Mouse (Mus musculus) heart, embryonic 14.5 days (tissue): ENCODE measurements around the gene Lce1i. TPM values are rescaled to one million over a fixed set of nuclear protein-coding genes. Genes with fewer than 3 reads are reported as not detected.
"Not testable (repeated sequence)": the region's sequence is repeated elsewhere in the genome, so short reads cannot be mapped to it uniquely, and the experiment has no call there.

Experiments
- ATAC-seq: fragments of 200-750 bp; cut with Nextera tagmentation; 2 replicates; pipeline ENCODE4 v1.8.0; 2017; ENCODE audit warnings: low read depth, moderate TSS enrichment; ENCODE audit not compliant: insufficient number of reproducible peaks, insufficient read depth, low FRiP score
- H3K27ac ChIP-seq, 2 experiments: fragments of 200-500 bp in 1 of 2; fragments of 300-500 bp in 1 of 2; sonication (generic) in 1 of 2; replicated peaks in 1 of 2; 2 replicates each; pipeline ENCODE4 v1.5.1; 2012 to 2014; ENCODE audit warnings: low read depth in 2 of 2, low read length in 2 of 2, control low read depth in 1 of 2, mild to moderate bottlenecking in 1 of 2, mixed read lengths in 1 of 2; ENCODE audit not compliant: control insufficient read depth in 1 of 2, insufficient read depth in 1 of 2
- H3K27me3 ChIP-seq: fragments of 300-500 bp; sonication (generic); 2 replicates; pipeline ENCODE4 v1.6.1; 2014; ENCODE audit warnings: mild to moderate bottlenecking, low read length, control low read depth; ENCODE audit not compliant: control insufficient read depth, insufficient read depth
- H3K36me3 ChIP-seq: fragments of 300-500 bp; sonication (generic); 2 replicates; pipeline ENCODE4 v1.6.1; 2014; ENCODE audit warnings: mild to moderate bottlenecking, control low read depth, low read length, mixed read lengths; ENCODE audit not compliant: control insufficient read depth, insufficient read depth
- H3K4me1 ChIP-seq, 2 experiments: fragments of 200-500 bp in 1 of 2; fragments of 300-500 bp in 1 of 2; sonication (generic) in 1 of 2; 2 replicates each; pipeline ENCODE4 v1.6.1; 2012 to 2014; ENCODE audit warnings: low read length in 2 of 2, control low read depth in 1 of 2, mixed read lengths in 1 of 2; ENCODE audit not compliant: control insufficient read depth in 2 of 2, insufficient read depth in 2 of 2
- H3K4me2 ChIP-seq: fragments of 300-500 bp; sonication (generic); 2 replicates; pipeline ENCODE4 v1.6.1; 2014; ENCODE audit warnings: mild to moderate bottlenecking, low read length
- H3K4me3 ChIP-seq, 2 experiments: fragments of 200-500 bp in 1 of 2; fragments of 300-500 bp in 1 of 2; sonication (generic) in 1 of 2; 2 replicates each; pipeline ENCODE4 v1.5.1; 2012 to 2014; ENCODE audit warnings: low read length in 2 of 2, mild to moderate bottlenecking in 2 of 2, control low read depth in 1 of 2, low read depth in 1 of 2, moderate library complexity in 1 of 2; ENCODE audit not compliant: control insufficient read depth in 1 of 2, insufficient read depth in 1 of 2
- H3K9ac ChIP-seq: fragments of 300-500 bp; sonication (generic); 2 replicates; pipeline ENCODE4 v1.6.1; 2014; ENCODE audit warnings: mild to moderate bottlenecking, low read length
- H3K9me3 ChIP-seq: fragments of 300-500 bp; sonication (generic); 2 replicates; pipeline ENCODE4 v1.6.1; 2016; ENCODE audit warnings: low read length, control low read depth; ENCODE audit not compliant: control insufficient read depth
- WGBS: fragments of 180-500 bp; shearing (Covaris S2); extraction: QIAGEN DNeasy Blood & Tissue Kit; methylation state at CpG from one replicate; pipeline ENCODE4 v1.1.7; 2014; 5-methylcytosine and 5-hydroxymethylcytosine counted together
- polyA plus RNA-seq: library from polyadenylated mRNA; unstranded; fragments of >200 nt; fragmentation: Nextera tagmentation; extraction: Ambion mirVana; gene quantifications from 2 replicates; pipeline ENCODE4 v1.2.1, GENCODE M21; 2014

Gene Lce1i
- not detected in 2 replicates for polyA plus RNA-seq

DNA sequence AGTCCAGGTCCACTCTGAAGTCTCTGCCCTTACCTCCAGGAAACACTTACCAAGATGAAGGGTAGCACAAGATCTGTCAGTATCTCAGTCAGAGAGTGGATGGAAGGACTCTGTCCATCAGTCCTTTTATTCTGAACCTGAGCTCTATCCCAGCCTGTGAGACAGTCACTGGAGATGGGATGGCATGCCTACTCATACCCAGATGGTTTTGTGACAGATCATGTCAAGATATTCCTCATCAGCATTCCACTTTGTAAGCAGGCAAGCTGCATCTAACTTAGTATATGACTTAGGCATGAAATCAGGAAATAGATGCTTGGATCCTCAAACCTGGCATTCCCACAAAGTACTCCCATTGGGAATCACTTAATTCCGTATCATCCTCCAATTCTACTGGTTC is at the start of gene Lce1i:
Gene Lce1i, minus strand, starts transcription at position 101 of the 400 bp plus-strand sequence.
- no peak within 1 kb of the TSS for H3K4me2 ChIP-seq
- WGBS = 72% methylated on average over 1 of the region's 1 CpGs
- no peak for ATAC-seq

DNA sequence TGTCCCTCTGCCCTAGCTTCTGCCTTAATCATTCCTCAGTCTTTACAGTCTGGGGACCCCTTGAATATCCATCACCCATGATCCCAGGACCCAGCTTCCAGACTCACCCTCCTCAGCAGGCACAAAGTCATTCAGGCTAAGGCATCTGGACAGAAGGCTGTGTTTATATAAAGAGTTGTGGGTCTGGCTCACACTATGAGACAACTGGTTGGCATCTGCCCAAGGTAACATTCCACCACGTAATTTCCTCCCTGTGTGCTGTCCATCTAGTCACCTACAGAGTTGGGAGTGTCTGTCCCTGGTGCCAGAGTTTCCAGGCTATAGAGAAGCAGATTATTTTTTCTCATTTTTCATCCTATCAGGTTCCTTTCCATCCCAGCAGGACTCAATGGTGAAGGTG is 48.4 kb upstream of the Lce1i start, which contains the start of gene Kprp:
Gene Kprp, minus strand, starts transcription at position 140 of the 400 bp plus-strand sequence.
- H3K36me3 ChIP-seq = no peaks in the 10 kb centered on the region
- no peaks in the 10 kb centered on the region for H3K9me3 ChIP-seq
- WGBS = 22% methylated on average over 1 of the region's 1 CpGs
- no peak within 1 kb of the TSS for H3K4me3 ChIP-seq
- H3K27me3 ChIP-seq = no peaks in the 10 kb centered on the region
- no peak within 1 kb of the TSS for H3K9ac ChIP-seq
- no peak within 1 kb of the TSS for H3K4me2 ChIP-seq
- ATAC-seq = no peak
- no peaks in the 10 kb centered on the region for H3K4me1 ChIP-seq
- no peak within 1 kb of the TSS for H3K27ac ChIP-seq

More for the DNA sequence above, at the start of gene Lce1i:
- no peaks in the 10 kb centered on the region for H3K36me3 ChIP-seq
- H3K9ac ChIP-seq = no peak within 1 kb of the TSS
- no peaks in the 10 kb centered on the region for H3K9me3 ChIP-seq
- no peaks in the 10 kb centered on the region for H3K4me1 ChIP-seq
- no peaks in the 10 kb centered on the region for H3K27me3 ChIP-seq
- H3K4me3 ChIP-seq = no peak within 1 kb of the TSS
- H3K27ac ChIP-seq = no peak within 1 kb of the TSS

DNA sequence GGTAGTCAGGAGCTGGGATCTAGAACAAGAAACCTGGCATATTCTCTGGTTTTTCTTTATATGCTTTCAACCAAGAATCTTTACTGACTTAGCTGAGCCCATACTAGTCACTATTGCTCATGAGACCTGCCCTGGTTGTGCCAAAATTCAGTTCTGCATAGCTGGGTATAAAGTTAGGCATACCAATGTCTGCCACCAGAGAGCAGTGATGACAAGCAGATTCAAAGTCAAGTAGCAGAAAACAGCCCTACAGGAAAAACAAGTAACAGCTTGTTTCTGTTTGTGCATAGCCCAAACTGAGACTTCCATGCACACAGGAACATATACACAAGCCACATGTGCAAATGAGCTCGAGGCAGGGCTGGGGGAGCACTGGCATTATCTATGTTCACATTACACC is 47.1 kb upstream of the Lce1i start:
- Histone ChIP-seq H3K4me1 (no peaks in the 10 kb centered on the region), H3K9me3 (no peaks in the 10 kb centered on the region), H3K36me3 (no peaks in the 10 kb centered on the region), H3K27ac (no peak overlapping the region), H3K4me2 (no peak overlapping the region), H3K27me3 (no peaks in the 10 kb centered on the region), H3K9ac (no peak overlapping the region), H3K4me3 (no peak overlapping the region)
- WGBS = 29% methylated on average over 1 of the region's 1 CpGs
- no peak for ATAC-seq

GRCm38 (mm10) chr3:92816036-92816435 is 37.3 kb upstream of the Lce1i start:
- WGBS = 76% methylated on average over 2 of the region's 2 CpGs
- not testable (repeated sequence) for H3K4me3 ChIP-seq, H3K27ac ChIP-seq, H3K36me3 ChIP-seq, H3K4me1 ChIP-seq, H3K9ac ChIP-seq, H3K4me2 ChIP-seq, H3K27me3 ChIP-seq, ATAC-seq, H3K9me3 ChIP-seq

DNA sequence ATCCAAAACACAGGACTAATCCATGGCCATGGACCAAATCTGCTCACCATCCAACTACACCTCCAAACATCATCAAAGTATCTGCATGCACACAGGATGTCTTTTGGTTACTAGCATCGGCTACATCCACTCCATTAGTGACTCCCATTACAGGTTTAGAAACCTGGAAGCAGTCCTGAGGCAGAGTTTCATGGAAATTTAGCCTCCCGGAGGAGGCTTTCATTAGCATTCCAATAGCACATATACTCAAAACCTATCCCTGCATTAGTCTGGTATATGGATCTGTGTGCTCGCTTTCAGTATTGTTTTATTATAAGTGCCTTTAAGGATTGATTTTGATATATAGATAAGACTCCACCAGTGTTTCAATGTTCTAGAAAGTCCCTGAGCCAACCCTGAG is 36.9 kb upstream of the Lce1i start:
- Histone ChIP-seq H3K9ac (no peak overlapping the region), H3K4me2 (no peak overlapping the region), H3K27me3 (no peaks in the 10 kb centered on the region), H3K36me3 (no peaks in the 10 kb centered on the region), H3K4me3 (no peak overlapping the region), H3K27ac (no peak overlapping the region), H3K4me1 (no peaks in the 10 kb centered on the region), H3K9me3 (no peaks in the 10 kb centered on the region)
- 87% methylated on average over 3 of the region's 3 CpGs for WGBS
- ATAC-seq = no peak

GRCm38 (mm10) chr3:92807791-92808190 is 29.1 kb upstream of the Lce1i start, which contains the start of gene Lce1k:
Gene Lce1k, minus strand, starts transcription at chr3:92807891.
- Histone ChIP-seq H3K4me2 (no peak within 1 kb of the TSS), H3K27me3 (no peaks in the 10 kb centered on the region), H3K4me3 (no peak within 1 kb of the TSS), H3K27ac (no peak within 1 kb of the TSS), H3K4me1 (no peaks in the 10 kb centered on the region), H3K9ac (no peak within 1 kb of the TSS), H3K36me3 (no peaks in the 10 kb centered on the region), H3K9me3 (no peaks in the 10 kb centered on the region)
- ATAC-seq = no peak

- H3K36me3 ChIP-seq = no peaks in the 10 kb centered on the region
- no peaks in the 10 kb centered on the region for H3K27me3 ChIP-seq
- no peak within 1 kb of the TSS for H3K4me3 ChIP-seq
- no peak for ATAC-seq
- H3K4me1 ChIP-seq = no peaks in the 10 kb centered on the region
- no peak within 1 kb of the TSS for H3K9ac ChIP-seq
- no peaks in the 10 kb centered on the region for H3K9me3 ChIP-seq
- 70% methylated on average over 1 of the region's 1 CpGs for WGBS
- H3K4me2 ChIP-seq = no peak within 1 kb of the TSS
- no peak within 1 kb of the TSS for H3K27ac ChIP-seq
Measured at GRCm38 (mm10) chr3:92790414-92790813, 11.7 kb upstream of the Lce1i start, which contains the start of gene Lce1j. Gene Lce1j, minus strand, starts transcription at chr3:92790514.

- no peaks in the 10 kb centered on the region for H3K36me3 ChIP-seq
- H3K4me2 ChIP-seq = no peak overlapping the region
- H3K4me3 ChIP-seq = no peak overlapping the region
- no peaks in the 10 kb centered on the region for H3K9me3 ChIP-seq
- H3K27ac ChIP-seq = no peak overlapping the region
- ATAC-seq = no peak
- H3K4me1 ChIP-seq = no peaks in the 10 kb centered on the region
- 17% methylated on average over 3 of the region's 3 CpGs for WGBS
- no peaks in the 10 kb centered on the region for H3K27me3 ChIP-seq
- no peak overlapping the region for H3K9ac ChIP-seq
Measured at GRCm38 (mm10) chr3:92771573-92771972, 7.1 kb downstream of the Lce1i start.
